In the genomic region with DNA sequence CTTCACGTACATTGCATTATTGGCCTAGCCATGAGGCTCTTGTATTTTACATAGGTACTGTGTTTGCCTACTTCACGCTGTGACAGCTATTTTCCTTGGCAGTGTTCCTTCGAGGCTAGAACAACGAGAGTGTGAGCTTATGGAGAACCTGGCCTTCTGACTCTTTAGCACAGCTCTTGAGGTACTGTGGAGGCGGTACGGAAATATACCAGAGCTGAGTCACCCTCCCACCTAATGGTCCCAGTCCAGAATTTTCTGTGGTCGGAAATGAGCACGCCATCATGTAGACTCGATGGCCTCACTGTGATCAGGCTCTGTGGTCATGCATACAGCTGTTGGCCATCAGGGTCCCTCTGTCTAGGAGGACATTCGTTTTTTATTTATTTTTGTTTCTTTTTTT, we compare ENCODE assay signal across 26 mouse cellular contexts. TPM values are rescaled to one million over a fixed set of nuclear protein-coding genes. Genes with fewer than 3 reads are reported as not detected.
DNase-seq lines count a peak whose midpoint lies in the region; ATAC-seq and TF ChIP-seq lines count a peak whose summit lies in the region.
"Had no signal": no experiment of that assay in that cellular context is flagged by ENCODE, and none has a peak within 500 bp of the region (broad histone marks: within the 10 kb centered on the region; RNA-seq: fewer than 3 reads in every experiment).

No protein-coding gene starts in this region.

- TF ChIP-seq CTCF in kidney, postnatal 0 days (IDR thresholded peaks at IDR 0.05; ENCODE audit: low read depth), result no peak

- 72% methylated on average over 10 of the region's 10 CpGs for WGBS in kidney, postnatal 0 days

- peaks cover 11% of the 10 kb centered on the region for H3K4me1 ChIP-seq in kidney, postnatal 0 days (replicated peaks; ENCODE audit: insufficient read depth, low read length)
- H3K4me1 ChIP-seq: liver, embryonic 15.5 days; megakaryocyte, embryonic 14.5 days; stomach, embryonic 15.5 days had no signal

- H3K36me3 ChIP-seq in kidney, postnatal 0 days (ENCODE audit: insufficient read depth, low read length), result no peaks in the 10 kb centered on the region
- H3K36me3 ChIP-seq: heart, embryonic 12.5 days; hindbrain, embryonic 12.5 days; liver, embryonic 15.5 days; lung, embryonic 15.5 days; midbrain, embryonic 15.5 days; neural tube, embryonic 13.5 days; stomach, embryonic 15.5 days had no signal

- no peak overlapping the region for H3K4me3 ChIP-seq in kidney, postnatal 0 days (replicated peaks; ENCODE audit: low read depth, low read length)
- H3K4me3 ChIP-seq: forebrain, embryonic 13.5 days; heart, embryonic 12.5 days; hindbrain, embryonic 12.5 days; left cerebral cortex, adult 2 months; liver, embryonic 15.5 days; lung, embryonic 15.5 days; megakaryocyte, embryonic 14.5 days; midbrain, embryonic 15.5 days; neural tube, embryonic 13.5 days; stomach, embryonic 15.5 days had no signal

- peak; percentile 77 for DNase-seq in kidney, postnatal 0 days (ENCODE audit: low spot score)
- no peak for DNase-seq in kidney, postnatal 36 days
- DNase-seq in 3134 (ENCODE audit: extremely low read depth, insufficient read length, low spot score), result peak; percentile 51
- peak; percentile 95 for DNase-seq in 3T3-L1 (ENCODE audit: low read depth, low spot score)
- peak; percentile 95 for DNase-seq in fat pad, adult 2 months (ENCODE audit: extremely low read depth, low read depth, low spot score)
- no peak for DNase-seq in thymus, postnatal 36 days
- DNase-seq in cerebellum, adult 9-11 months, result no peak
- DNase-seq: cerebellum, adult 11-12 months; cerebellum, postnatal 14 days; heart, postnatal 10 days; kidney, adult 8-10 months; liver; lung, postnatal 36 days; retina, postnatal 1 day; thymus, adult 2 months had no signal

- H3K9ac ChIP-seq in kidney, postnatal 0 days (ENCODE audit: low read depth, low read length), result no peak overlapping the region
- H3K9ac ChIP-seq: forebrain, embryonic 13.5 days; heart, embryonic 12.5 days; hindbrain, embryonic 12.5 days; liver, embryonic 15.5 days; lung, embryonic 15.5 days; midbrain, embryonic 15.5 days; neural tube, embryonic 13.5 days; stomach, embryonic 15.5 days had no signal

- H3K27me3 ChIP-seq in kidney, postnatal 0 days (ENCODE audit: insufficient read depth, low read length), result no peaks in the 10 kb centered on the region
- H3K27me3 ChIP-seq: forebrain, embryonic 13.5 days; heart, embryonic 12.5 days; hindbrain, embryonic 12.5 days; liver, embryonic 15.5 days; lung, embryonic 15.5 days; midbrain, embryonic 15.5 days; neural tube, embryonic 13.5 days; Patski; stomach, embryonic 15.5 days had no signal

- ATAC-seq in kidney, postnatal 0 days (replicated peaks; ENCODE audit: low FRiP score, low read depth), result peak; percentile 67; the same call in 1 of the 2 replicates
- ATAC-seq: forebrain, embryonic 13.5 days; midbrain, embryonic 15.5 days; Patski had no signal

- H3K9me3 ChIP-seq in kidney, postnatal 0 days (replicated peaks; ENCODE audit: low read length), result no peaks in the 10 kb centered on the region
- H3K9me3 ChIP-seq: forebrain, embryonic 13.5 days; heart, embryonic 12.5 days; hindbrain, embryonic 12.5 days; liver, embryonic 15.5 days; lung, embryonic 15.5 days; megakaryocyte, embryonic 14.5 days; midbrain, embryonic 15.5 days; neural tube, embryonic 13.5 days; stomach, embryonic 15.5 days had no signal

- H3K27ac ChIP-seq in kidney, postnatal 0 days, result peak overlapping the region; percentile 25; the same call in 1 of the 2 replicates
- H3K27ac ChIP-seq: forebrain, embryonic 13.5 days; hindbrain, embryonic 12.5 days; left cerebral cortex, adult 2 months; liver, embryonic 15.5 days; lung, embryonic 15.5 days; midbrain, embryonic 15.5 days; neural tube, embryonic 13.5 days; stomach, embryonic 15.5 days had no signal

- no peak overlapping the region for H3K4me2 ChIP-seq in kidney, postnatal 0 days (ENCODE audit: low read length)
- H3K4me2 ChIP-seq: forebrain, embryonic 13.5 days; heart, embryonic 12.5 days; hindbrain, embryonic 12.5 days; liver, embryonic 15.5 days; lung, embryonic 15.5 days; midbrain, embryonic 15.5 days; neural tube, embryonic 13.5 days; stomach, embryonic 15.5 days had no signal

RNA-seq across cellular contexts. Expression of a gene that starts 15.2 kb away (rescaled TPM):
- 1.3 and 1.7 TPM in 2 replicates for polyA plus RNA-seq in kidney, postnatal 0 days (2015; fragmentation: Nextera tagmentation; extraction: Ambion mirVana)

Comparison
In these comparisons a context has a peak if more than half of its experiments do, and no peak if none do; other contexts are left out.
1. DNase-seq: peak in kidney, postnatal 0 days (single experiment), 3134 (single experiment), 3T3-L1 (single experiment) and fat pad, adult 2 months (single experiment); none in kidney, postnatal 36 days (0 of 2), thymus, postnatal 36 days (0 of 2) and cerebellum, adult 9-11 months (single experiment).